Mouse (Mus musculus) frontal cortex, adult 2 months (tissue): Measurements from ENCODE around the gene Hoxa5. TPM values are rescaled to one million over a fixed set of nuclear protein-coding genes. Genes with fewer than 3 reads are reported as not detected.

Source experiments
- DNase-seq, 2 experiments: peaks; one replicate each; pipeline ENCODE4 v3.0.0; 2022; ENCODE audit warnings: low spot score in 1 of 2; ENCODE audit errors: extremely low spot score in 1 of 2
- polyA plus RNA-seq: library from polyadenylated mRNA; depleted of rRNA; stranded (reverse); fragments of >200 nt; gene quantifications from 2 replicates; pipeline ENCODE4 v1.2.3, GENCODE M21; 2012

Hoxa5 gene
- polyA plus RNA-seq, 1 experiment, result not detected

GRCm38 (mm10) chr6:52166431-52167077 lies 37.8 kb downstream of the Hoxa5 start:
- no peak for DNase-seq

GRCm38 (mm10) chr6:52165441-52166370 lies 38.7 kb downstream of the Hoxa5 start:
- DNase-seq, result no peak

- no peak for DNase-seq
These were observed 39.6 kb downstream of the Hoxa5 start, which contains the start of gene Hoxa2 for GRCm38 (mm10) chr6:52164626-52165440. Gene Hoxa2, minus strand, starts transcription at chr6:52164831.

- DNase-seq, result no peak
These were observed 40.2 kb downstream of the Hoxa5 start for GRCm38 (mm10) chr6:52164051-52164625.

GRCm38 (mm10) chr6:52163366-52164031 lies 40.9 kb downstream of the Hoxa5 start:
- no peak for DNase-seq

GRCm38 (mm10) chr6:52162611-52163365 lies 41.6 kb downstream of the Hoxa5 start:
- no peak for DNase-seq

GRCm38 (mm10) chr6:52162093-52162380 lies 42.4 kb downstream of the Hoxa5 start:
- no peak for DNase-seq

GRCm38 (mm10) chr6:52161336-52162092 lies 42.9 kb downstream of the Hoxa5 start:
- no peak for DNase-seq

- DNase-seq, result no peak
These were observed 43.7 kb downstream of the Hoxa5 start for GRCm38 (mm10) chr6:52160511-52161335.

- DNase-seq, result no peak
These were observed 44.4 kb downstream of the Hoxa5 start for GRCm38 (mm10) chr6:52159979-52160378.

GRCm38 (mm10) chr6:52159164-52159761 lies 45.1 kb downstream of the Hoxa5 start:
- no peak for DNase-seq

GRCm38 (mm10) chr6:52158276-52159051 lies 45.9 kb downstream of the Hoxa5 start, which contains the start of gene Hoxa1:
Gene Hoxa1, minus strand, starts transcription at chr6:52158317.
- no peak for DNase-seq

- DNase-seq, result no peak
These were observed 46.7 kb downstream of the Hoxa5 start for GRCm38 (mm10) chr6:52157466-52158275.

GRCm38 (mm10) chr6:52156551-52157200 lies 47.7 kb downstream of the Hoxa5 start:
- no peak for DNase-seq

GRCm38 (mm10) chr6:52155471-52155870 lies 48.9 kb downstream of the Hoxa5 start:
- DNase-seq, result no peak
